17 mouse cellular contexts compared by ENCODE assay signal in the genomic region with DNA sequence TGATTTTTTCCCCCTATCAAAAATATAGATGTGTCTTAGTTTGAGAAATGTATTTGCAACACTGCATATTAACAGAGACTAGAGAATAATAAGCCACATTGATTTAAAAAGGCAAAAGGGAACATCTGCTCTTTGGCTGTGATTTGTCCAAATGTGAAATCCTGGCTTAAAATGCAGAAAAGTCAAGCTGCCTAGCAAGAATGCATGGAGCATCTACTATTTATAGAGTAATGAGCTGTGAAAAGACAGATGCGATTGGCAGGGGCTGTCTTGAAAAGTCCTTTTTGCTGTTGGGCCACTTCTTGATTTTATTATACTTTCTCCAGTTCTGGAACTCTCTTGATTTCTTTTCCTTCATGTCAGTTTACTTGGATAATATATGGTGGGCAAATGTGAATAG.
"Had no signal": no experiment of that assay in that cellular context is flagged by ENCODE, and none has a peak within 500 bp of the region (broad histone marks: within the 10 kb centered on the region; RNA-seq: fewer than 3 reads in every experiment).

No protein-coding gene starts in this region.

- H3K27me3 ChIP-seq: lung, embryonic 15.5 days; megakaryocyte, embryonic 14.5 days; midbrain, embryonic 12.5 days; midbrain, embryonic 15.5 days; neural tube, embryonic 12.5 days; stomach, embryonic 15.5 days had no signal

- H3K36me3 ChIP-seq: lung, embryonic 15.5 days; midbrain, embryonic 12.5 days; midbrain, embryonic 15.5 days; neural tube, embryonic 12.5 days; stomach, embryonic 15.5 days had no signal

- H3K4me3 ChIP-seq: lung, embryonic 15.5 days; megakaryocyte, embryonic 14.5 days; midbrain, embryonic 12.5 days; midbrain, embryonic 15.5 days; neural tube, embryonic 12.5 days; stomach, embryonic 15.5 days had no signal

- H3K27ac ChIP-seq: lung, embryonic 15.5 days; macrophage; midbrain, embryonic 12.5 days; midbrain, embryonic 15.5 days; neural tube, embryonic 12.5 days; stomach, embryonic 15.5 days; stomach, postnatal 0 days had no signal

- ATAC-seq: liver, postnatal 0 days; lung, postnatal 0 days; midbrain, embryonic 15.5 days had no signal

- H3K9me3 ChIP-seq: lung, embryonic 15.5 days; megakaryocyte, embryonic 14.5 days; midbrain, embryonic 12.5 days; midbrain, embryonic 15.5 days; neural tube, embryonic 12.5 days; stomach, embryonic 15.5 days had no signal

- H3K4me1 ChIP-seq: lung, embryonic 15.5 days; megakaryocyte, embryonic 14.5 days; midbrain, embryonic 12.5 days; midbrain, embryonic 15.5 days; neural tube, embryonic 12.5 days; stomach, embryonic 15.5 days had no signal

- H3K4me2 ChIP-seq: lung, embryonic 15.5 days; midbrain, embryonic 12.5 days; midbrain, embryonic 15.5 days; neural tube, embryonic 12.5 days; stomach, embryonic 15.5 days had no signal

- H3K9ac ChIP-seq: liver, postnatal 0 days; lung, embryonic 15.5 days; midbrain, embryonic 12.5 days; midbrain, embryonic 15.5 days; neural tube, embryonic 12.5 days; stomach, embryonic 15.5 days had no signal

- DNase-seq: liver, postnatal 0 days; lung, adult 2 months; lung, postnatal 14 days; lung, postnatal 36 days; right cerebral cortex, postnatal 14 days; thymus, adult 2 months; thymus, postnatal 25 days; thymus, postnatal 4 days had no signal
